Mouse (Mus musculus): ENCODE measurements at regions not wholly inside any gene's neighbourhood (a gene's known extent, or its start where the extent isn't known, plus 50 kb on each side); places are given as distances from the start of the nearest gene placed in this dataset.
A peak's percentile ranks its signal among the peaks of the same experiment; 100 is the strongest.

DNA sequence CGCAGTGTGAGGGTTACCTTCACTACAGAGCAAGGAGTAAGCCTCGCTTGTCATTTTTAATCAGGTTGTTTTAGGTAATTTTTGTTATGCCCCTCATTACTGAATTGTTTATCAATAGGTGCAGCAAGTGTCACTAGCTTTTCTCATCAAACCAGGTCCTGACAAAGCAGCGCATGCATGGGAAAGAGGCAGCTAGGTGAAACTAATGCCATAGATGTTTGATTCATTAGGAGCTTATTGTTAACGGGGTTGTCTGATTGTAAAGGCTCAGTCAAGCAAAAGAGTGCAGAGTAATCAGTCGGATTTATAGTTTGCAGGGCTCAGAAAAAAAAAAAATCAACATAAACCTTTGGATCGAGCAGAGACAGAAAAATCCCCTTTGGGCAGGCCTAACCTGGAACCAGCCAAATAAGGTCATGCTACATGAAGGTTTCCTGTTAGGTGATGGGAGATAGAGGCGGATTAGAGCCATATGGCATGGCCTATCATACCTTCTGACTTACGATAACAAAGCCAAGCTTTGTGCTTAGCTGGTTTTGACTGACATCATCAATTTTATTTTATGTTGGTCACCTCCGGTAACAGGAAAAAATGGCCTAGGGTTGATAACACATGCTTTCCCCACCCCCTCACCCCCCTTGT, 52.4 kb upstream of the Zeb2 start:
- H3K27ac ChIP-seq (ENCODE audit: control insufficient read depth, low read depth, low read length), result peak overlapping the region; percentile 34
- no peaks in the 10 kb centered on the region for H3K27me3 ChIP-seq (ENCODE audit: control insufficient read depth in 1 of 2, insufficient read depth in 2 of 2, low read length in 2 of 2)
- peaks cover 5 to 22% of the 10 kb centered on the region in 2 experiments; a peak in 3 of 4 replicates for H3K4me1 ChIP-seq (ENCODE audit: control insufficient read depth in 1 of 2, insufficient read depth in 2 of 2, low read length in 2 of 2)
- no peak overlapping the region for H3K9ac ChIP-seq (ENCODE audit: control insufficient read depth, low read depth, low read length, poor library complexity, severe bottlenecking)
- no peaks in the 10 kb centered on the region; the same call in 1 of the 2 replicates for H3K79me2 ChIP-seq (ENCODE audit: control insufficient read depth, insufficient read depth, low read length, poor library complexity)
- H3K9me3 ChIP-seq (replicated peaks; ENCODE audit: insufficient read depth, low read length), result no peaks in the 10 kb centered on the region
- DNase-seq (ENCODE audit: low read depth, low spot score), result peak; percentile 69
- H3K4me3 ChIP-seq (ENCODE audit: control insufficient read depth in 1 of 2, insufficient read depth in 1 of 2, low read depth in 2 of 2, low read length in 2 of 2), result peak overlapping the region; percentile 9 to 25; a peak in 3 of 4 replicates
- peak; percentile 54 to 70; a peak in 3 of 4 replicates for TF ChIP-seq EP300 (IDR thresholded peaks at IDR 0.05; ENCODE audit: low read depth in 1 of 2, low read length in 2 of 2)
- TF ChIP-seq TCF12 (IDR thresholded peaks at IDR 0.05; ENCODE audit: low read depth, low read length), result peak; percentile 49; the same call in 1 of the 2 replicates
- TF ChIP-seq CHD2 (IDR thresholded peaks at IDR 0.05; ENCODE audit: low read length), result no peak
- TF ChIP-seq ZNF384 (IDR thresholded peaks at IDR 0.05; ENCODE audit: low read depth, low read length), result peak; percentile 30; the same call in 1 of the 2 replicates
- TF ChIP-seq SMC3 (IDR thresholded peaks at IDR 0.05; ENCODE audit: low read depth, low read length), result no peak
- TF ChIP-seq GATA1 (IDR thresholded peaks at IDR 0.05; ENCODE audit: low read depth, low read length), result peak; percentile 82
- TF ChIP-seq ETS1 (IDR thresholded peaks at IDR 0.05; ENCODE audit: low read depth, low read length), result peak; percentile 96
- TF ChIP-seq MAZ (IDR thresholded peaks at IDR 0.05; ENCODE audit: low read depth, low read length), result no peak
- TF ChIP-seq USF2 (IDR thresholded peaks at IDR 0.05; ENCODE audit: borderline replicate concordance in 1 of 2, insufficient read depth in 1 of 2, low read depth in 1 of 2, low read length in 2 of 2), result no peak
- TF ChIP-seq MYB (IDR thresholded peaks at IDR 0.05; ENCODE audit: low read depth, low read length), result no peak
- no peak for TF ChIP-seq MAFK (IDR thresholded peaks at IDR 0.05; ENCODE audit: borderline replicate concordance, low read depth, low read length)
- no peak for TF ChIP-seq CHD1 (IDR thresholded peaks at IDR 0.05; ENCODE audit: low read depth, low read length)
- no peak for TF ChIP-seq USF1 (IDR thresholded peaks at IDR 0.05; ENCODE audit: low read depth, low read length)
- TF ChIP-seq MXI1 (IDR thresholded peaks at IDR 0.05; ENCODE audit: low read depth, low read length), result no peak
- peak; percentile 35; the same call in 1 of the 2 replicates for TF ChIP-seq MYC (IDR thresholded peaks at IDR 0.05; ENCODE audit: low read depth, low read length)
- no peak for TF ChIP-seq HCFC1 (IDR thresholded peaks at IDR 0.05; ENCODE audit: low read depth, low read length)
- TF ChIP-seq ELF1 (IDR thresholded peaks at IDR 0.05; ENCODE audit: low read depth, low read length), result no peak
- no peak for TF ChIP-seq TBP (IDR thresholded peaks at IDR 0.05; ENCODE audit: low read depth, low read length)
- peaks cover 0 to 12% of the 10 kb centered on the region in 2 experiments; a peak in 2 of 4 replicates for H3K36me3 ChIP-seq (ENCODE audit: control insufficient read depth in 1 of 2, insufficient read depth in 2 of 2, low read length in 2 of 2)

DNA sequence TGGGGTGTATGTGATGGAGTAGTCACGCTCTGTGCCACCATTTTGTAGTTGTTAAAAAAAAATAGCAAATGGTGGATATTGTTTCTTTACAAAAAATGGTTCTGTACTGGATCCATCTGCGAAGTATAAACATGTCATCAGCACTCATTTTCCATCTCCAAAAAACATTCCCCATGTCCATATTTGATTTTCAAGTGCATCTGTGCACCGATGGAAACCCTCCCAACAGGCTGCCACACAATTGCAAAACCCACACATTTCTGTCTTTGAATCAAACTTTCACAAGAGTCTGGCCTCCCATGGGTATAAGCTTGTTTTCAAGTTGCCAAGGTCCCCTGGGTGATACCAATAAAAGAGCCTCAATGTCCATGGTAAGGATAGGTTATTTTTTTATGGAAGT, 51.4 kb upstream of the Zeb2 start:
- Histone ChIP-seq H3K27ac (ENCODE audit: control insufficient read depth, low read depth, low read length) (no peak overlapping the region), H3K36me3 (ENCODE audit: control insufficient read depth in 1 of 2, insufficient read depth in 2 of 2, low read length in 2 of 2) (peaks cover 0 to 12% of the 10 kb centered on the region in 2 experiments; a peak in 2 of 4 replicates), H3K4me1 (ENCODE audit: control insufficient read depth in 1 of 2, insufficient read depth in 2 of 2, low read length in 2 of 2) (peaks cover 5 to 21% of the 10 kb centered on the region in 2 experiments; a peak in 3 of 4 replicates), H3K9me3 (replicated peaks; ENCODE audit: insufficient read depth, low read length) (no peaks in the 10 kb centered on the region), H3K9ac (ENCODE audit: control insufficient read depth, low read depth, low read length, poor library complexity, severe bottlenecking) (no peak overlapping the region), H3K79me2 (ENCODE audit: control insufficient read depth, insufficient read depth, low read length, poor library complexity) (no peaks in the 10 kb centered on the region; the same call in 1 of the 2 replicates), H3K4me3 (ENCODE audit: control insufficient read depth in 1 of 2, insufficient read depth in 1 of 2, low read depth in 2 of 2, low read length in 2 of 2) (no peak overlapping the region), H3K27me3 (ENCODE audit: control insufficient read depth in 1 of 2, insufficient read depth in 2 of 2, low read length in 2 of 2) (no peaks in the 10 kb centered on the region)
- DNase-seq (ENCODE audit: low read depth, low spot score), result no peak
- no peak for TF ChIP-seq GABPA (IDR thresholded peaks at IDR 0.05; ENCODE audit: low read depth, low read length)
